Mouse (Mus musculus) erythroblast, embryonic 14.5 days (primary cell): Measurements from ENCODE around the gene Dnaja3.

ENCODE experiments used
- GATA1 ChIP-seq: IDR thresholded peaks from 2 replicates; pipeline ENCODE4 v1.6.1; 2012; ENCODE audit warnings: low read length, inconsistent platforms, mixed read lengths
- TAL1 ChIP-seq: IDR thresholded peaks from 3 replicates; pipeline ENCODE4 v1.6.1; 2012; ENCODE audit warnings: low read length, inconsistent platforms, mixed read lengths

- TF ChIP-seq GATA1 (no peak), TAL1 (no peak)
Measured at GRCm38 (mm10) chr16:4590236-4590635, 49.6 kb upstream of the Dnaja3 start.
